Mouse (Mus musculus): ENCODE data around the gene Tmem165. TPM values are rescaled to one million over a fixed set of nuclear protein-coding genes. Genes with fewer than 3 reads are reported as not detected.

Gene Tmem165
- polyA plus RNA-seq, 1 experiment from 2014 or later: 100 TPM

- Histone ChIP-seq H3K27ac (ENCODE audit: low read depth, low read length) (no peak overlapping the region; the same call in 1 of the 2 replicates), H3K27me3 (ENCODE audit: control insufficient read depth, insufficient read depth, low read length) (no peaks in the 10 kb centered on the region; the same call in 1 of the 2 replicates), H3K4me3 (ENCODE audit: low read depth, low read length) (peak overlapping the region; percentile 66), H3K36me3 (ENCODE audit: control insufficient read depth, insufficient read depth, low read length) (no peaks in the 10 kb centered on the region), H3K9ac (ENCODE audit: low read length) (peak overlapping the region; percentile 85), H3K4me2 (peak overlapping the region; percentile 87), H3K4me1 (ENCODE audit: control insufficient read depth, insufficient read depth, low read length) (peaks cover 12% of the 10 kb centered on the region), H3K9me3 (ENCODE audit: control insufficient read depth, low read length) (no peaks in the 10 kb centered on the region)
- DNase-seq (ENCODE audit: low spot score, missing footprints) (no peak), ATAC-seq (ENCODE audit: low FRiP score) (peak; percentile 49)
- 12% methylated on average over 9 of the region's 9 CpGs for WGBS
These were observed 43.0 kb upstream of the Tmem165 start for GRCm38 (mm10) chr5:76140730-76141066.

- 90% methylated on average over 4 of the region's 4 CpGs for WGBS
- no peak for ATAC-seq (ENCODE audit: low FRiP score)
- DNase-seq (ENCODE audit: low spot score, missing footprints): no peak
These were observed 40.3 kb upstream of the Tmem165 start for GRCm38 (mm10) chr5:76143356-76143755.

GRCm38 (mm10) chr5:76146401-76146800 is 37.3 kb upstream of the Tmem165 start:
- Histone ChIP-seq H3K9ac (ENCODE audit: low read length) (no peak overlapping the region), H3K4me3 (ENCODE audit: low read depth, low read length) (no peak overlapping the region), H3K27me3 (ENCODE audit: control insufficient read depth, insufficient read depth, low read length) (no peaks in the 10 kb centered on the region), H3K4me2 (no peak overlapping the region), H3K9me3 (ENCODE audit: control insufficient read depth, low read length) (no peaks in the 10 kb centered on the region), H3K36me3 (ENCODE audit: control insufficient read depth, insufficient read depth, low read length) (peaks cover 3% of the 10 kb centered on the region; the same call in 1 of the 2 replicates), H3K4me1 (ENCODE audit: control insufficient read depth, insufficient read depth, low read length) (no peaks in the 10 kb centered on the region), H3K27ac (ENCODE audit: low read depth, low read length) (no peak overlapping the region)
- ATAC-seq (ENCODE audit: low FRiP score) (no peak), DNase-seq (ENCODE audit: low spot score, missing footprints) (no peak)
- 89% methylated on average over 1 of the region's 1 CpGs for whole genome bisulfite sequencing

More at GRCm38 (mm10) chr5:76143356-76143755, 40.3 kb upstream of the Tmem165 start:
- no peak overlapping the region for H3K27ac ChIP-seq (ENCODE audit: low read depth, low read length)
- H3K4me2 ChIP-seq: no peak overlapping the region
- H3K36me3 ChIP-seq (ENCODE audit: control insufficient read depth, insufficient read depth, low read length): no peaks in the 10 kb centered on the region
- no peak overlapping the region for H3K9ac ChIP-seq (ENCODE audit: low read length)
- H3K27me3 ChIP-seq (ENCODE audit: control insufficient read depth, insufficient read depth, low read length): no peaks in the 10 kb centered on the region; the same call in 1 of the 2 replicates
- no peak overlapping the region for H3K4me3 ChIP-seq (ENCODE audit: low read depth, low read length)
- no peaks in the 10 kb centered on the region for H3K9me3 ChIP-seq (ENCODE audit: control insufficient read depth, low read length)
- H3K4me1 ChIP-seq (ENCODE audit: control insufficient read depth, insufficient read depth, low read length): peaks cover 11% of the 10 kb centered on the region

- no peak for ATAC-seq (ENCODE audit: low FRiP score)
- peaks cover 3% of the 10 kb centered on the region; the same call in 1 of the 2 replicates for H3K36me3 ChIP-seq (ENCODE audit: control insufficient read depth, insufficient read depth, low read length)
- H3K4me2 ChIP-seq: no peak overlapping the region
These were observed 34.2 kb upstream of the Tmem165 start for GRCm38 (mm10) chr5:76149436-76149835.

GRCm38 (mm10) chr5:76152956-76153355 is 30.7 kb upstream of the Tmem165 start:
- 93% methylated on average over 6 of the region's 6 CpGs for WGBS
- H3K36me3 ChIP-seq (ENCODE audit: control insufficient read depth, insufficient read depth, low read length): peaks cover 3% of the 10 kb centered on the region; the same call in 1 of the 2 replicates

More at GRCm38 (mm10) chr5:76149436-76149835, 34.2 kb upstream of the Tmem165 start:
- no peak overlapping the region for H3K4me3 ChIP-seq (ENCODE audit: low read depth, low read length)
- no peak for DNase-seq (ENCODE audit: low spot score, missing footprints)
- H3K4me1 ChIP-seq (ENCODE audit: control insufficient read depth, insufficient read depth, low read length): no peaks in the 10 kb centered on the region
- H3K9ac ChIP-seq (ENCODE audit: low read length): no peak overlapping the region
- H3K27ac ChIP-seq (ENCODE audit: low read depth, low read length): no peak overlapping the region
- H3K9me3 ChIP-seq (ENCODE audit: control insufficient read depth, low read length): no peaks in the 10 kb centered on the region
- whole genome bisulfite sequencing: 92% methylated on average over 6 of the region's 6 CpGs
- no peaks in the 10 kb centered on the region for H3K27me3 ChIP-seq (ENCODE audit: control insufficient read depth, insufficient read depth, low read length)

GRCm38 (mm10) chr5:76153430-76153829 is 30.2 kb upstream of the Tmem165 start:
- 93% methylated on average over 11 of the region's 11 CpGs for WGBS
- Histone ChIP-seq H3K36me3 (ENCODE audit: control insufficient read depth, insufficient read depth, low read length) (peaks cover 3% of the 10 kb centered on the region; the same call in 1 of the 2 replicates), H3K4me3 (ENCODE audit: low read depth, low read length) (no peak overlapping the region), H3K27me3 (ENCODE audit: control insufficient read depth, insufficient read depth, low read length) (no peaks in the 10 kb centered on the region), H3K4me2 (no peak overlapping the region), H3K4me1 (ENCODE audit: control insufficient read depth, insufficient read depth, low read length) (no peaks in the 10 kb centered on the region), H3K9ac (ENCODE audit: low read length) (no peak overlapping the region), H3K27ac (ENCODE audit: low read depth, low read length) (no peak overlapping the region), H3K9me3 (ENCODE audit: control insufficient read depth, low read length) (no peaks in the 10 kb centered on the region)
- DNase-seq (ENCODE audit: low spot score, missing footprints): no peak
- ATAC-seq (ENCODE audit: low FRiP score): no peak

More at GRCm38 (mm10) chr5:76152956-76153355, 30.7 kb upstream of the Tmem165 start:
- DNase-seq (ENCODE audit: low spot score, missing footprints): no peak
- no peak overlapping the region for H3K9ac ChIP-seq (ENCODE audit: low read length)
- no peak overlapping the region for H3K4me3 ChIP-seq (ENCODE audit: low read depth, low read length)
- H3K27ac ChIP-seq (ENCODE audit: low read depth, low read length): no peak overlapping the region
- H3K9me3 ChIP-seq (ENCODE audit: control insufficient read depth, low read length): no peaks in the 10 kb centered on the region
- no peak overlapping the region for H3K4me2 ChIP-seq
- H3K27me3 ChIP-seq (ENCODE audit: control insufficient read depth, insufficient read depth, low read length): no peaks in the 10 kb centered on the region
- ATAC-seq (ENCODE audit: low FRiP score): no peak
- H3K4me1 ChIP-seq (ENCODE audit: control insufficient read depth, insufficient read depth, low read length): no peaks in the 10 kb centered on the region

- DNase-seq (ENCODE audit: low spot score, missing footprints): no peak
- H3K4me1 ChIP-seq (ENCODE audit: control insufficient read depth, insufficient read depth, low read length): no peaks in the 10 kb centered on the region
- no peak overlapping the region for H3K9ac ChIP-seq (ENCODE audit: low read length)
- no peak overlapping the region for H3K4me3 ChIP-seq (ENCODE audit: low read depth, low read length)
- no peaks in the 10 kb centered on the region for H3K36me3 ChIP-seq (ENCODE audit: control insufficient read depth, insufficient read depth, low read length)
- H3K9me3 ChIP-seq (ENCODE audit: control insufficient read depth, low read length): no peaks in the 10 kb centered on the region
- H3K4me2 ChIP-seq: no peak overlapping the region
- no peak for ATAC-seq (ENCODE audit: low FRiP score)
- WGBS: 93% methylated on average over 21 of the region's 21 CpGs
- no peak overlapping the region for H3K27ac ChIP-seq (ENCODE audit: low read depth, low read length)
- H3K27me3 ChIP-seq (ENCODE audit: control insufficient read depth, insufficient read depth, low read length): no peaks in the 10 kb centered on the region
These were observed 29.1 kb upstream of the Tmem165 start for GRCm38 (mm10) chr5:76154434-76155165.

GRCm38 (mm10) chr5:76159555-76159954 is 24.1 kb upstream of the Tmem165 start:
- H3K9me3 ChIP-seq (ENCODE audit: control insufficient read depth, low read length): no peaks in the 10 kb centered on the region
- H3K4me2 ChIP-seq: no peak overlapping the region
- no peak overlapping the region for H3K4me3 ChIP-seq (ENCODE audit: low read depth, low read length)
- no peaks in the 10 kb centered on the region for H3K27me3 ChIP-seq (ENCODE audit: control insufficient read depth, insufficient read depth, low read length)
- no peaks in the 10 kb centered on the region for H3K36me3 ChIP-seq (ENCODE audit: control insufficient read depth, insufficient read depth, low read length)
- DNase-seq (ENCODE audit: low spot score, missing footprints) (no peak), ATAC-seq (ENCODE audit: low FRiP score) (no peak)
- H3K27ac ChIP-seq (ENCODE audit: low read depth, low read length): no peak overlapping the region
- 85% methylated on average over 6 of the region's 6 CpGs for WGBS
- no peak overlapping the region for H3K9ac ChIP-seq (ENCODE audit: low read length)
- no peaks in the 10 kb centered on the region; the same call in 1 of the 2 replicates for H3K4me1 ChIP-seq (ENCODE audit: control insufficient read depth, insufficient read depth, low read length)

- ATAC-seq (ENCODE audit: low FRiP score) (no peak), DNase-seq (ENCODE audit: low spot score, missing footprints) (no peak)
- H3K27me3 ChIP-seq (ENCODE audit: control insufficient read depth, insufficient read depth, low read length): no peaks in the 10 kb centered on the region
- H3K36me3 ChIP-seq (ENCODE audit: control insufficient read depth, insufficient read depth, low read length): no peaks in the 10 kb centered on the region
- H3K27ac ChIP-seq (ENCODE audit: low read depth, low read length): no peak overlapping the region
- H3K4me2 ChIP-seq: no peak overlapping the region
- H3K9me3 ChIP-seq (ENCODE audit: control insufficient read depth, low read length): no peaks in the 10 kb centered on the region
- WGBS: 81% methylated on average over 3 of the region's 3 CpGs
- no peak overlapping the region for H3K9ac ChIP-seq (ENCODE audit: low read length)
- H3K4me1 ChIP-seq (ENCODE audit: control insufficient read depth, insufficient read depth, low read length): no peaks in the 10 kb centered on the region; the same call in 1 of the 2 replicates
- H3K4me3 ChIP-seq (ENCODE audit: low read depth, low read length): no peak overlapping the region
These were observed 23.6 kb upstream of the Tmem165 start for GRCm38 (mm10) chr5:76160086-76160485.
